Mouse (Mus musculus): ENCODE measurements around the gene Plbd2.

GRCm38 (mm10) chr5:120497071-120497470 is 6.4 kb downstream of the Plbd2 start:
- no peak for TF ChIP-seq GATA1 (IDR thresholded peaks at IDR 0.05; ENCODE audit: borderline replicate concordance, low read length)
- no peak for TF ChIP-seq FLI1 (IDR thresholded peaks at IDR 0.05; ENCODE audit: low read length)
